Mouse (Mus musculus) ovary, adult 2 months (tissue): ENCODE results near the gene Parp14. TPM values are rescaled to one million over a fixed set of nuclear protein-coding genes. Genes with fewer than 3 reads are reported as not detected.

ENCODE experiments used
- polyA plus RNA-seq: library from polyadenylated mRNA; depleted of rRNA; stranded (reverse); fragments of >200 nt; gene quantifications from 2 replicates; pipeline ENCODE4 v1.2.3, GENCODE M21; 2012; rRNA removed

Gene Parp14
- polyA plus RNA-seq = 2.5 and 3.2 TPM in 2 replicates

GRCm38 (mm10) chr16:35871048-35871851 is at the start of gene Parp14:
Gene Parp14 (minus strand): TSS chr16:35871544.

Other genes starting within 250 kb of the Parp14 start
- 54.9 and 66.2 TPM in 2 replicates for gene Dirc2, start 102.2 kb downstream of the Parp14 start, polyA plus RNA-seq
- 6.5 and 6.7 TPM in 2 replicates for gene Hspbap1, start 101.2 kb downstream of the Parp14 start, polyA plus RNA-seq
- gene Parp9, start 66.9 kb upstream of the Parp14 start, polyA plus RNA-seq = 2.9 and 3.0 TPM in 2 replicates
- 4.9 and 5.4 TPM in 2 replicates for gene Dtx3l, start 67.6 kb upstream of the Parp14 start, polyA plus RNA-seq
- 3.6 and 3.8 TPM in 2 replicates for gene Kpna1, start 107.2 kb upstream of the Parp14 start, polyA plus RNA-seq
- gene Wdr5b, start 169.6 kb upstream of the Parp14 start, polyA plus RNA-seq = 1.3 TPM in 2 replicates
- 39.3 and 55.3 TPM in 2 replicates for gene Fam162a, start 200.1 kb upstream of the Parp14 start, polyA plus RNA-seq
- 2.7 and 4.7 TPM in 2 replicates for gene Ccdc58, start 200.1 kb upstream of the Parp14 start, polyA plus RNA-seq